Mouse (Mus musculus): ENCODE data around the gene Cstf2t. TPM values are rescaled to one million over a fixed set of nuclear protein-coding genes. Genes with fewer than 3 reads are reported as not detected.

The Cstf2t gene
- polyA plus RNA-seq, 2 experiments: 6.5 to 8.3 TPM

DNA sequence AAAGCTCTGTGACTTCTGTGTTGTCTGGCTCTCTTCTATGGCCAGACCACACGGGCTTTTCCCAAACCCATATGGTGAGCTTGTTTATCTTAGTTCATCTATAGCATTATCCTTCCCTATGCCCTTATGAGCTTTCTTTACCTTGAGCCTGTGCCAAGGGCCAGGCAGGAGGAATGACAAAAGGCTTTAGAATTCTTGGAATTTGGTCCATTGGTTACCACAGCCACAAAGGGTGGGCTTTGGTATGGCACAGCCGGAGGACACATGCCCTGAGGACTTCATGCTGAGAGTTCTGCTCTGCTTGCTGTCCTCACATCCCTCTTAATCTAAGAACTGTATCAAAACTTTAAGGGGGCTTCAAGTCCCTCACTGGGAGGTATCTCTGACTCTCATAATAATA, 53.7 kb downstream of the Cstf2t start:
- no peak for TF ChIP-seq EP300 (IDR thresholded peaks at IDR 0.05; ENCODE audit: low read depth)
- TF ChIP-seq CTCF (IDR thresholded peaks at IDR 0.05; ENCODE audit: low read depth): no peak
- Histone ChIP-seq H3K4me2 (ENCODE audit: low read depth) (no peak overlapping the region), H3K4me3 (ENCODE audit: insufficient read depth in 1 of 2, low read depth in 2 of 2, low read length in 2 of 2) (no peak overlapping the region), H3K27me3 (ENCODE audit: control insufficient read depth, insufficient read depth, low read length) (no peaks in the 10 kb centered on the region), H3K9ac (replicated peaks) (no peak overlapping the region), H3K36me3 (replicated peaks; ENCODE audit: control insufficient read depth, insufficient read depth, low read depth) (no peaks in the 10 kb centered on the region), H3K9me3 (ENCODE audit: control insufficient read depth, low read length) (no peaks in the 10 kb centered on the region), H3K27ac (no peak overlapping the region), H3K4me1 (replicated peaks; ENCODE audit: control insufficient read depth in 2 of 2, insufficient read depth in 2 of 2, low read length in 1 of 2) (no peaks in the 10 kb centered on the region)
- no peak for DNase-seq (ENCODE audit: low read depth in 3 of 3, low spot score in 3 of 3)
- no peak for ATAC-seq (ENCODE audit: insufficient read depth)
- 43% methylated on average over 2 of the region's 2 CpGs for WGBS (ENCODE audit: insufficient replicate concordance)
